Mouse (Mus musculus) layer of hippocampus, postnatal 10 days (tissue): ENCODE data around the gene Tbk1. TPM values are rescaled to one million over a fixed set of nuclear protein-coding genes. Genes with fewer than 3 reads are reported as not detected.

Experiments used
- DNase-seq, 2 experiments: peaks; one replicate each; pipeline ENCODE4 v3.0.0; 2021; ENCODE audit warnings: low spot score in 2 of 2
- total RNA-seq, 2 experiments: library from RNA; stranded (reverse); gene quantifications; 2 replicates each; pipeline ENCODE4 v1.2.3; 2021

The Tbk1 gene
- total RNA-seq, 2 experiments from 2014 or later: 40.9 to 43.7 TPM

DNA sequence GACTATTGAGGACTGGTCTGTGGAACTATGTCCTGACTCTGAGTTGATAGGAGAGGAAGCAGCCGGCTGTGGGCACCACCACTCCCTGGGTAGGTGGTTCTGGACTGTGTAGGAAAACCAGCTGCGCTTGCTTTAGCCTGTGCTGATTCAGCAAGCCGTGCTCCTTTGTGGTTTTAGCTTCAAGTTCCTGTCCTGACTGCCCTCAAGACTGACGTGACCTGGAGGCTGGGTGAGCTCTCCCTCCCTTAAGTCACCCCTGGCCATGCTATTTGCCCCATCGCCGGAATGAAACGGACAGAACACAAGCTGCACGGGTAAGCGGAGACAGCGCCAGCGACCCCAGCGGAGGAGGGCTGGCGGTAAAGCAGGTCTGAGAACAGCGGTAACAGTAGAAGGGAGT lies 4.5 kb upstream of the Tbk1 start:
- DNase-seq: no peak

DNA sequence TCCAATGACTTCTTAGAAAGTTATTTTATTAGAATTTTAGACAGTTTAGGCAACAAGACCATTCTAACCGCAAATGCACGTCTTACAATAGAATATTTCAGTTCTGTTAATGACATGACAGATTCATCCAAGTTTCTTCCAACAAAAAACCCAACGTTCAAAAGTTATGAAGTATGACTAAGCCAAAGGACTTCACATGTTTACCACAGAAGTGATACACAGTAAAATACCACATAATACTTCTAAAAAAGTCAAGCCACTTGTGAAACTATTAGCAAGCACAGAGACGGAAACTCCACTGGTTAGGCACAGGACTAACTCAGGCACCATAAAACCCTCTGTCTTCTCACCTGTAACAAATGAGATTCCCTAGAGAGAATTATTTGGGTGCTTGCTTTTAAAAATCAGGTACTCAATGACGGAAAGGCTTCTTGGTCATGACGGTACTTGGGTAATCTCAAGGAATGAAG lies 819 bp upstream of the Tbk1 start:
- no peak for DNase-seq

DNA sequence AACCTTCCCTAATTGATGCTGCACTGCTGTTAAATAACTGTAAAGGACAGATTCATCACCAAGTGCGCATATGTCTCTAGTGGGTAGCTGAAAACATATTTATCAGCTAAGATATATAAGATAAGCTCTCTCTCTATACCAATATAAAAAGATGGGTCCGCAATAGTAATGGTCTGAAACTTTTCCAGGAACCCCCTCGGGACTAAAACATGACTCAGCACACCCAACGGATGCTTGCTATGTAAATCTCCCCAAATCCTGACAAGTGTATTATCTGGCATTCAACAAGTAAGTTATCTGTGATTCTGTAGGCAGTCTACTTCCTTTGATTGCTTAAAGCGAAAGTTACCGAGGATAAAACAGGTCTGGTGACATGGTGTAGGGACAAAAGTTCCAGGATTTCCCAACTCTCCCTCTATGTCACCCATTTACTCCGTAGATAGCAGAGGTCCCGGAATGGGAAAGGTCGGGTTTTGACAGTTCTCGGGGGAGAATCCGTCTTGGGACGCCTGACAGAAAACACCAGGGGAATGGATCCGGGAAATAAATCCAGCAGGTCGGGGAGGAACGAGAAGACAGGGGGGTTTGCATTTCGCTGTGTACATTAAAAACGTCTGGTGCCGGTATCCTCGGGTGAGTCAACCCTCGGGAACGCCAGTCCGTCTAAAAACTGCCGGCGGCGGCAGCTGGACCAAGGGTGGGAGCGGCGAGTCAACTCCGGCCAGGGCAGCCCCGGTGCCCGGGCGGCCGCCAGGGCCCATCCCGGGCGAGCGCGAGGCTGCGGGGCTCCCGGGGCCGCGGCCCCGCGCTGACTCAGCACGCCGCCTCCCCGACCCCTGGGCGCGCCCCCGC lies 570 bp downstream of the Tbk1 start:
- peak in 1 of 2 experiments; percentile 29 for DNase-seq

GRCm38 (mm10) chr10:121585056-121585790 lies 1.4 kb downstream of the Tbk1 start:
- no peak for DNase-seq

GRCm38 (mm10) chr10:121584033-121584432 lies 2.6 kb downstream of the Tbk1 start:
- no peak for DNase-seq

DNA sequence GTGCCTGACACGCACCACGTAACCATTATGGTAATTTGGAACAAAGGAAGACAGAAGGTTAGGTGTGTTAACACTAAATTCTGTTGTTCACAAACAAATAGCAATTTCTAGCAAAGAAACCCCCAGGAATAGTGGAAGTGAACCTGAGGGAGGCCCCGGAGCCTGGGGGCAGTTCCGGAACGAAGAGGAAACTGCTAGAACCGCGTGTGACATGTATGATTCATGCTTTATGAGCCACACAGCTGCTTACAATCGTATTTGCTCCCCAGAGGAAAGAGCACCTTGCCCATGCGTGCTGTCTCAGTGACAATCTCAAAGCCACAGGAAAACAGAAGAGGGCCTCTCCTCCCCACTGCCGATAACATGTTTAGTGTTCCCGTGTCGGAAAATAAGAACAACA lies 3.6 kb downstream of the Tbk1 start:
- DNase-seq: no peak

- no peak for DNase-seq
Measured at GRCm38 (mm10) chr10:121582287-121582686, 4.3 kb downstream of the Tbk1 start.

GRCm38 (mm10) chr10:121581405-121581804 lies 5.2 kb downstream of the Tbk1 start:
- no peak for DNase-seq

GRCm38 (mm10) chr10:121580381-121580780 lies 6.2 kb downstream of the Tbk1 start:
- DNase-seq: no peak

DNA sequence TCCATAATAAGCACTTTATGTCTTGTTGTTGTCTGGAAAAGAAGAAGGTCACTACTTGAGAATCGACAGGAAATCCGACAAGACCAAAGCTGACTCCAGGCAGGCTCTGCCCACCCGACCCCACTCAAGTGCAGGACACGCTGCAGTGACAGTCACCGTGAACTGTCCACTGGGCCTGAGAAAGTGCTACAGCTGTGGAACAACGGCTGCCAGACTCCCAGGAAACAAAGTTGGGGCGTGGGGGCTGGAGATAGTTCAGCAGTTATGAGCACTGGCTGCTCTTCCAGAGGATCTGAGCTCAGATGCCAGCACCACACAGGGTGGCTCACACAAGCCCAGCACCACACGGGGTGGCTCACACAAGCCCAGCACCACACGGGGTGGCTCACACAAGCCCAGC lies 10.2 kb downstream of the Tbk1 start:
- no peak for DNase-seq

DNA sequence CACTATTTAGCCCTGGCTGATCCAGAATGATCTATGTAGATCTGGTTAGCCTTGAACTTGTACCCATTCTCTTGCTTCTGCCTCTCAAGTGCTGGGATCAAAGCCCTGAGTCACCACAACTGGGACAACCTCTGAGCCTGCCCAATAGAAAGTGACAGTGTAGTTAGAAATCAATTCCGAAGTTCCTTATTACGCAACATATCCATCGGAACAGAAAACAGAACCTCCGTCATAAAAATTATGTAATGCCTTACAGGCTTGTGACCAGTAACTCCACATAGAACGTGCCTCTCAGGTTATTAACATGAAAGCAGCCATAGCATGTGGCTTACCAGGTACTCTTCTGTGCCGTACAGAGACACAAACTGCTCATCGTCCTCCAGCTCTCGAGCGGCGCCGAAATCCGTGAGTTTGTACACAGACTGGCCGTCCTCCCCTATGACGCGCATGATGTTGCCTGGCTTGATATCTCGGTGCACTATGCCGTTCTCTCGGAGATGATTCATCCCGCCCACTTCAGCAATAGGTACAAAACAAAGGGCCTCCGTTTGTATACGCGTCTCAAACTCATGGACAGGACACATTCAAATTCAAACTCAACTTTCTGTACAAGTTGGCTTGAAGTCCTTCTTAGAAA lies 15.0 kb downstream of the Tbk1 start:
- DNase-seq: no peak

DNA sequence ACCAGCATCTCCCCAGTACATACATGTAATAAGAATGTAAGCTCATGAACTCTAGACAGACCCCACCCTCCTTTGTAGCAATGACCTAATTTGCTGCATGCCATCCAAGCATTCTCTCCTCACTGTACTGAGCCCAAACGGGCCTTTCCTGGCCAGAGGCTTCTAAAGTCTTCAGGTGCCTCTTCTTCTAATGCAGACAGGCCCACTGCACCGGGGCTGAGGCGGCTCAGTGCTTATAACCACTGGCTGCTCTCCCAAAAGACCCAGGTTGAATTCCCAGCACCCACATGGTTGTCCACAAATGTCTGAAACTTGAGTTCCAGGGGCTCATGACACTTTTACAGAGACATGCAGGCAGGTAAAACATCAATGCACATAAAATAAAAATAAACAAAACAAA lies 15.6 kb downstream of the Tbk1 start:
- no peak for DNase-seq

DNA sequence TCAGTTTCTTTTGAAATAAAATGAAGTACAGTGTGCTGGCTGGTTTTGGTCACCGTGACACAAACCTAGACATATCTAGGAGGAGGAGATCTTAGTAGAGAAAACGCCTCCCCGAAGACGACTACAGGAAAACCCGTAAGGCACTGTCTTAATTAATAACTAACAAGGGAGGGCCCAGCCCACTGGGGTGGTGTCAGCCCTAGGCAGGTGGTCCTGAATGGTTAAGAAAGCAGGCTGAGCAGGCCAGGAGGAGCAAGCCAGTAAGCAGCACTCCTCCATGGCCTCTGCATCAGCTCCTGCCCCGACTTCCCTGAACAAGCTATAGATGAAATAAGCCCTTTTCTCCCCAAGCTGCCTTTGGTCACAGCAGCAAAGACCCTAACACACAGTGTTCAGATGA lies 16.8 kb downstream of the Tbk1 start:
- DNase-seq: no peak

GRCm38 (mm10) chr10:121569001-121569589 lies 17.5 kb downstream of the Tbk1 start:
- no peak for DNase-seq

- no peak for DNase-seq
Measured at GRCm38 (mm10) chr10:121568534-121568933, 18.1 kb downstream of the Tbk1 start.

DNA sequence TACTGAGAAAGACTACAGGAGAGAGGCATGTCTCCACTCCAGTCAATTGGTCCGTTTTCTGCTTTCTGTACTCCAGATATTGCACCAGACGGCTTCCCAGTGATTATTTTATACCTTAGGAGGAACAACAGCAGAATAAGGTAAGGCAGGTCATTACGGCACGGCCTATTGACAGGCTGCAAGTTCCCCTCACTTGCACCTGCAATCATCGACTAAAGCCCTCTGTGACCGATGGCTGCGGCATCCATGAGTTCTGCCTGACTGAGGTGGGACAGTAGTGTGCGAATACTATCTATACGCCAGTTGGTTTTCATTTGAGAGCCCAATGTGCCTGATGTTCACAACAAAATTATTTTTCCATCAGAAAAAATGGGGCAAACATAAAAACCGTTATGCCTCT lies 18.6 kb downstream of the Tbk1 start:
- no peak for DNase-seq

- no peak for DNase-seq
Measured at GRCm38 (mm10) chr10:121564447-121564846, 22.1 kb downstream of the Tbk1 start.

- DNase-seq: no peak
Measured at GRCm38 (mm10) chr10:121558231-121558630, 28.4 kb downstream of the Tbk1 start.

DNA sequence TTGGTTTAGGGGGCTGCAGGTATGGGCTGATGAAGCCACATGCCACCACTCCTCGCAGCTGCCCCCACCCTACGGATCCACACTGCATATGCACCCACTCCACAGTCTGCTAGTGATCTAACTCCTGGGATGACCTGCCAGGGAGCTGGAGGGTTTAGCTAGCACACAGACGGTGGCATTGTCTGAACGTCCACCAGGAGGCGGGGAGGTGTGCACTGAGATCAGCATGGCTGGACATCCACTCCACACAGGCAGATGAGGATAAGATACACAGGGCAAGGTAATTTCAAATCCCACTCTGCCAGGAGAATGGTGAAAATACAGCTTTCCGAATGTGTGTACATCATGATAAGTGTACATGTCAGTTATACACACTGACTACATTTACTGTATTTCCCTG lies 30.3 kb downstream of the Tbk1 start:
- no peak for DNase-seq

GRCm38 (mm10) chr10:121550334-121550733 lies 36.3 kb downstream of the Tbk1 start:
- DNase-seq: no peak

DNA sequence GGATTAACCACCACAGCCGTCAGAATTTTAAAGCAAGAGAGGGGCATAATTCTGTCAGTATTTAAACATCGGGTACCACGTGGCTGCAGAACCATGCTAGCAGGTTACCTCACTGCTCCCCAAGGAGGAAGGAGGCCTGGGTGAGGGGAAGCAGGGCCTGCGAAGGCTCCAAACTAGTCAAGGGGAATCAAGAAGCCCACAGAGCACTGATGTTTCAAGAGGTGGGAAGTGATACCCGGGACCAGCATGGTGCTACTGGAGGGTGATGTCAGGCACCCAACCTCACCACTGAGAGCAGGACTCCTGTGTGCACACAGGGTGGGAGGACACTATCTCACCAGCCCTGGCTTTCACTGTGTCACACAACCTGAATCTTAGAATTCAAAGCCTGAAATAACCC lies 36.9 kb downstream of the Tbk1 start:
- DNase-seq: no peak

GRCm38 (mm10) chr10:121547162-121547561 lies 39.4 kb downstream of the Tbk1 start:
- DNase-seq: no peak
